Mouse (Mus musculus) hindbrain, embryonic 13.5 days (tissue): Measurements from ENCODE around the gene Atp4b. TPM values are rescaled to one million over a fixed set of nuclear protein-coding genes. Genes with fewer than 3 reads are reported as not detected.

ENCODE experiments used
- ATAC-seq: fragments of 200-750 bp; cut with Nextera tagmentation; 2 replicates; pipeline ENCODE4 v1.8.0; 2017; ENCODE audit warnings: moderate TSS enrichment; ENCODE audit not compliant: low FRiP score
- H3K27ac ChIP-seq: fragments of 300-500 bp; sonication (generic); 2 replicates; pipeline ENCODE4 v1.5.1; 2015; ENCODE audit warnings: inconsistent platforms, mild to moderate bottlenecking, moderate library complexity
- H3K27me3 ChIP-seq: fragments of 300-500 bp; sonication (generic); 2 replicates; pipeline ENCODE4 v1.6.1; 2015; ENCODE audit warnings: mild to moderate bottlenecking, inconsistent platforms
- H3K36me3 ChIP-seq: fragments of 300-500 bp; sonication (generic); 2 replicates; pipeline ENCODE4 v1.6.1; 2015; ENCODE audit warnings: mild to moderate bottlenecking, inconsistent platforms
- H3K4me1 ChIP-seq: fragments of 300-500 bp; sonication (generic); replicated peaks from 2 replicates; pipeline ENCODE4 v1.6.1; 2015; ENCODE audit warnings: inconsistent platforms
- H3K4me2 ChIP-seq: fragments of 300-500 bp; sonication (generic); 2 replicates; pipeline ENCODE4 v1.6.1; 2015; ENCODE audit warnings: inconsistent platforms, mild to moderate bottlenecking, moderate library complexity
- H3K4me3 ChIP-seq: fragments of 300-500 bp; sonication (generic); 2 replicates; pipeline ENCODE4 v1.5.1; 2015; ENCODE audit warnings: mild to moderate bottlenecking, inconsistent platforms
- H3K9ac ChIP-seq: fragments of 300-500 bp; sonication (generic); 2 replicates; pipeline ENCODE4 v1.6.1; 2015; ENCODE audit warnings: mild to moderate bottlenecking, inconsistent platforms
- H3K9me3 ChIP-seq: fragments of 300-500 bp; sonication (generic); 2 replicates; pipeline ENCODE4 v1.6.1; 2016; ENCODE audit warnings: inconsistent platforms
- WGBS: fragments of 180-500 bp; shearing (Covaris S2); methylation state at CpG from one replicate; pipeline ENCODE4 v1.1.7; 2015; 5-methylcytosine and 5-hydroxymethylcytosine counted together
- polyA plus RNA-seq: library from polyadenylated mRNA; unstranded; fragments of >200 nt; fragmentation: Nextera tagmentation; extraction: Ambion mirVana; gene quantifications from 2 replicates; pipeline ENCODE4 v1.2.1, GENCODE M21; 2015

The Atp4b gene
- not detected in 2 replicates for polyA plus RNA-seq

DNA sequence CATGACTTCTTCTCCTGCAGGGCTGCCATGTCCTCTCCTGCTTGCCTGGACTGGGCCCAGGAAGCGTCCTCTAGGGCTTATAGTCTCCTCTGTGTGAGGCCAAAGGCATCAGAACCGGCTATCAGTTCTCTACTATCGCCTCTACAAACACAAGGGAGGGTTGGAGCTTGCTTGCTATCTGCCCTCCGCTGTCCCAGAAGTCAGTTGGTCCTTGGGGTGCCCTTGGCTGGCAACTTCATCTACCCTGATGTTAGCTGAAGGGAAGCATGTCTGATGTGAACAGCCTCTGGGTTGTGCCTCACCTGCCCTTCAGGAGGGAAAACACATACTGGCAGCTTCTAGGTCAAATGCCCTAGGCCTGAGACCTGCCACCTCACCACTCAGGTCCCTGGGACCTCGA is at the start of gene Atp4b:
TSS of gene Atp4b (minus strand) at position 101 of the 400 bp plus-strand sequence.
- Histone ChIP-seq H3K4me3 (no peak within 1 kb of the TSS), H3K27ac (no peak within 1 kb of the TSS), H3K9ac (no peak within 1 kb of the TSS), H3K4me1 (no peaks in the 10 kb centered on the region), H3K27me3 (no peaks in the 10 kb centered on the region), H3K9me3 (no peaks in the 10 kb centered on the region), H3K36me3 (no peaks in the 10 kb centered on the region), H3K4me2 (no peak within 1 kb of the TSS)
- 84% methylated on average over 5 of the region's 5 CpGs for WGBS
- no peak for ATAC-seq

DNA sequence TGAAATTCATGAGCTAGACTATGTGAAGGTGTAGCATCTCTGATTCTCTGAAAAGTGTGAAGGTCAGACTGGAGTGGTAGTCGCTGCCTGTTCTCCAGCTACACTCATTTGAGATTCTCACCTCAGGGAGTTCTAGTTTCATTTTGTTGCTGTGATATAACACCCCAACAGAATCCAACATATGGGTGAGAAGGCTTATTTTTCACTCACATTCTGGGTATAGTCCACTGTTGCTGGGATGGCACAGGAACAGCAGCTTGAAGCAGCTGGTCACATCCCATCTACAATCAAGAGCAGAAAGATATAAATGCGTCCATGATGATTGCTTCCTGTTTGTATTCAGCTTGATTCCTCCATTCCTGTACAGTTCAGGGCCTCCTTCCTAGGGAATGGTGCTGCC is 45.5 kb upstream of the Atp4b start:
- no peaks in the 10 kb centered on the region for H3K9me3 ChIP-seq

DNA sequence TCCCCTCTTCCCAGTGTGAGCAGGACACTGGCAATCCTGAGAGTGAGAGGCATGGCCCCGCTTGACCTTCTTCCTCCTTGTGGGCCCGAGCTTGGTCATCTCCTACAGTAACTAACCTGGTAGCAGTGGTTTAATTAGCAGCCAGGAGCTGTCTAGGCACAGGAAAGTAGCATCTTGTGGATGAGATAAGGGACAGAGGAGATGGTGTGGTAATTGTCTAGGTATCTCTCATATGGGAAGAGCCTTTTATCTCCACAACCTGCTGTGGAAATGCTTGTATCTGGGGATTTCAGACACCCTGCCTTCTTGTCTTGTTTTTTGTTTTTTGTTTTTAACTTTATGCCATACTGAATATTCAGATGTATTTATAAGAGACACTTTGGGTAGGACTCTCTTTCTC is 40.9 kb upstream of the Atp4b start:
- Histone ChIP-seq H3K9me3 (no peaks in the 10 kb centered on the region), H3K4me2 (no peak overlapping the region), H3K27ac (no peak overlapping the region), H3K4me3 (no peak overlapping the region), H3K9ac (no peak overlapping the region), H3K4me1 (peaks cover 9% of the 10 kb centered on the region), H3K36me3 (no peaks in the 10 kb centered on the region), H3K27me3 (peaks cover 44% of the 10 kb centered on the region)
- WGBS, result 91% methylated on average over 2 of the region's 2 CpGs
- ATAC-seq, result no peak

More for the DNA sequence above, 45.5 kb upstream of the Atp4b start:
- Histone ChIP-seq H3K27ac (no peak overlapping the region), H3K36me3 (no peaks in the 10 kb centered on the region), H3K4me2 (no peak overlapping the region), H3K4me3 (no peak overlapping the region), H3K27me3 (peaks cover 7% of the 10 kb centered on the region), H3K9ac (no peak overlapping the region), H3K4me1 (no peaks in the 10 kb centered on the region)
- no peak for ATAC-seq
- 94% methylated on average over 2 of the region's 2 CpGs for WGBS

DNA sequence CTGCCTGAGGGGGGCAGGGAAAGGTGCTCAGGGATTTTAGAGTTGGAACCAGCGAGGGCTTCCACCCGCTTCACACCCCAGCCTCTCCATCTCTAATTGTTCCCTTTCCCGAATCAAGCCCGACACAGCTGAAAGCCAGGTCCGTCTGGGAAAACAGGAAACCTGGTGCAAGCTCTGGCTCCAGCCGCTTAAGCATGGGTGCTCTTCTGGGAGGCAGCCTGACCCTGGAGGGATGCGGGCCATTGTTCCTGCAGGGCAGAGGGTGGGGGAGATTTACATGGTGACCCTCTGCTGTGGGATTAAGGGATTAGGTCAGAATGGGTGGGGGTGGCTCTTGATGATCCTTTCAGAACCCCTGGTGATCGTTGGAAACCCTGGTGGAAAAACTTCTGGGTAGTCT is 39.4 kb upstream of the Atp4b start:
- Histone ChIP-seq H3K4me3 (no peak overlapping the region), H3K27me3 (peaks cover 44% of the 10 kb centered on the region), H3K4me1 (peaks cover 9% of the 10 kb centered on the region), H3K9me3 (no peaks in the 10 kb centered on the region), H3K9ac (no peak overlapping the region), H3K4me2 (no peak overlapping the region), H3K27ac (no peak overlapping the region), H3K36me3 (no peaks in the 10 kb centered on the region)
- 21% methylated on average over 8 of the region's 8 CpGs for WGBS
- ATAC-seq, result no peak

DNA sequence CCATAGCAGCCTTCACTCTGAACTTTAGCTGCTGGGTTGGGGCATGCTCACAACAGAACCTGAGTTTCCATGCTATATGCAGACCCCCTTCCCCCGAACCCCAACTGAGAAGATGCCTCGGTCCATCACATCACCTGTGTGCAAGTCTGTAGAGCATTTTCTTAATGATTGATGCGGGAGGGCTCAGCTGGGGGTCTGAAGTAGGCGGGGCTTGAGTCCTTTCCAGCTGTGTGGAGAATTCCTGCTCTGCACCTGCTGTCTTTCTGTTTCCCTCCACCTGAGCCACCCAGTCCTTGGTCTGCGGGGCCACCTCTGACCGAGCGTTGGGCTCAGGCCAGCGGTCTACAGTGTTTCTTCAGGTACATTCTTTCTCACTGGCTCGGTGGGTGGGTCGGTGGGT is 38.3 kb upstream of the Atp4b start, which contains the start of gene Tmem255b:
TSS of gene Tmem255b (plus strand) at position 301 of the 400 bp plus-strand sequence.
- Histone ChIP-seq H3K27ac (no peak within 1 kb of the TSS), H3K27me3 (peaks cover 44% of the 10 kb centered on the region), H3K4me3 (no peak within 1 kb of the TSS), H3K36me3 (no peaks in the 10 kb centered on the region), H3K9ac (no peak within 1 kb of the TSS), H3K9me3 (no peaks in the 10 kb centered on the region), H3K4me1 (peaks cover 9% of the 10 kb centered on the region), H3K4me2 (peak within 1 kb of the TSS; percentile 19; the same call in 1 of the 2 replicates)
- WGBS, result 16% methylated on average over 10 of the region's 10 CpGs
- no peak for ATAC-seq

DNA sequence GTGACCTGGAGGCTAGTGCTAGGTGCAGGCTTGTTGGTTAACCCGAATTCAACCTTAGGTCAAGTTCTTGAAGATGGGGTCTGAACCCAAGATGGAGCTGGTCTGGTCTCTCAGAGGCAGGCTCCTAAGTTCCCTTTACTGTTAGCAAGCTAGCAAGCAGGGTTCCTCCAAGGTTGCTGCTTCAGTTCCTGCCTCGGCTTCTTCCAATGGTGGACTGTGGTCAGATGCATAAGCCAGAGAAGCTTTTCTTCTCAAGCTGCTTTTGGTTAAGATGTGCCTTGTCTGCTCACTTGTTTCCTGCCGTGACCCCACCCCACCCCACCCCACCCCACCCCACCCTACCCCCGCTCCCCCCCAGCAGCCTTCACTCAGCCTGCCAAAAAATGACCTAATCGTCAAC is 36.5 kb upstream of the Atp4b start:
- H3K36me3 ChIP-seq, result no peaks in the 10 kb centered on the region
- peaks cover 44% of the 10 kb centered on the region for H3K27me3 ChIP-seq
- H3K9me3 ChIP-seq, result no peaks in the 10 kb centered on the region
- WGBS, result 87% methylated on average over 5 of the region's 5 CpGs
- H3K4me1 ChIP-seq, result peaks cover 9% of the 10 kb centered on the region
- no peak for ATAC-seq
- no peak overlapping the region for H3K27ac ChIP-seq
- no peak overlapping the region for H3K9ac ChIP-seq
- no peak overlapping the region for H3K4me3 ChIP-seq
- no peak overlapping the region for H3K4me2 ChIP-seq

DNA sequence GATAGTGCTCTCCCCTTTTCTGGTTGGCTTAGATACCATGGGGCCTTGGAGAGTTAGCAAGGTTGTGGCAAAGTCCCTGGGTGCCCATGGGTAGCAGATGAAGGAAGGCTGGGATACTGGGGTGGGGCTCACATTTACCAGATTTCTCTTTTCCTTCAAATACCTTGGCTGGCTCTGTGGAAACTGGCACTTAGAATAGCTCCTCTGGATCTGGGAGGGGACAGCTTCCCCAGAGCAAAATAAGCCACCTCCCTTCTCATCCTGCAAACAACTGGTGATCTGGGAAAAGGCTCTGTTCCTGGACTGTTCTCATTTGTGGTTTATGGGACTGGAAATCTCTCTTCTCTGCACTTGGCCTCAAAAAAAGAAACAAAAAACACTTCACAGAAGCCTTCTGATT is 34.2 kb upstream of the Atp4b start:
- peaks cover 9% of the 10 kb centered on the region for H3K4me1 ChIP-seq
- H3K36me3 ChIP-seq, result no peaks in the 10 kb centered on the region
- no peaks in the 10 kb centered on the region for H3K9me3 ChIP-seq
- no peak for ATAC-seq
- H3K4me3 ChIP-seq, result no peak overlapping the region
- H3K27ac ChIP-seq, result 0 out of 2 replicates have a peak overlapping the region, but pooled peaks have one; percentile 5
- no peak overlapping the region for H3K9ac ChIP-seq
- H3K27me3 ChIP-seq, result peaks cover 24% of the 10 kb centered on the region
- H3K4me2 ChIP-seq, result no peak overlapping the region

DNA sequence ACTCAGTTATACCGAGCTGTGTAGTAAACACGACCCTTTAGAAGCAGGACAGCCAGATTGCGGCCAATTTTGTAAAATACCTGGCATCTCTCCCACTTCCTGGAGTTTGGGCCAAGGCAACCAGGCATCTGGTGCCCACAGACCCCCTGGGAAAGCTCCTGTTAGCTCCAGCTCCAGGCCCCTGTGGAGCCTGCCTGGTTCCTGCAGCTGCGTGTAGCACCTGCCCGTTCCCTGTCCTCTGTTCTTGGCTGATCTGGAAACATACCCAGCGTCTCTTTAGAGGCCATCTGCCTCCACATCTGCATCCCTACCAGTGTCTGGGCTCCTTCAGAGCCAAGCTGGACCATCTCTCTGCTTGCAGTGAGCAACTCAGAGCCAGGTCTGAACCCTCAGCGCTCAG is 33.8 kb upstream of the Atp4b start:
- Histone ChIP-seq H3K27me3 (peaks cover 20% of the 10 kb centered on the region), H3K4me1 (peaks cover 7% of the 10 kb centered on the region), H3K4me3 (no peak overlapping the region), H3K9me3 (no peaks in the 10 kb centered on the region), H3K4me2 (no peak overlapping the region), H3K27ac (0 out of 2 replicates have a peak overlapping the region, but pooled peaks have one; percentile 5), H3K9ac (no peak overlapping the region), H3K36me3 (no peaks in the 10 kb centered on the region)
- 80% methylated on average over 7 of the region's 7 CpGs for WGBS
- no peak for ATAC-seq

DNA sequence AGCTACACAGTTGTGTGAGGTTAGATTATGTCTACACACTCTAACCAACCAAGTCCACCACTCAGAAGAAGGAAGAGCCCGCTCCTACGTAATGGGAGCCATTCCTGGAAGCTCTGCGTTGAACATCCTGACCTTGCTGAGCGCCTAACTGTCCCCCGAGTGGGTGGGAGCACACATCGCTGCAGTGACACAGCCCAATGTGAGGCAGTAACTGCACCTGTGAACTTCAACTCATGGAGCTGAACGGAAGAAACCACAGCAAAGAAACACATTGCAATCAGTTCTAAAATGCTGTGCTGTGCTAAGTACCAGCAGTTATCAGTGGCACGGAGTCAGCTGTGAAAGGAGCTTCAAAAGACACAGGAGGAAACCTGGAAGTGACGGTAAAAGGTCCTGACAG is 31.5 kb upstream of the Atp4b start:
- Histone ChIP-seq H3K27ac (no peak overlapping the region), H3K9ac (no peak overlapping the region), H3K9me3 (no peaks in the 10 kb centered on the region), H3K4me2 (no peak overlapping the region), H3K36me3 (no peaks in the 10 kb centered on the region), H3K27me3 (no peaks in the 10 kb centered on the region), H3K4me1 (no peaks in the 10 kb centered on the region), H3K4me3 (no peak overlapping the region)
- ATAC-seq, result no peak
- WGBS, result 88% methylated on average over 9 of the region's 9 CpGs

DNA sequence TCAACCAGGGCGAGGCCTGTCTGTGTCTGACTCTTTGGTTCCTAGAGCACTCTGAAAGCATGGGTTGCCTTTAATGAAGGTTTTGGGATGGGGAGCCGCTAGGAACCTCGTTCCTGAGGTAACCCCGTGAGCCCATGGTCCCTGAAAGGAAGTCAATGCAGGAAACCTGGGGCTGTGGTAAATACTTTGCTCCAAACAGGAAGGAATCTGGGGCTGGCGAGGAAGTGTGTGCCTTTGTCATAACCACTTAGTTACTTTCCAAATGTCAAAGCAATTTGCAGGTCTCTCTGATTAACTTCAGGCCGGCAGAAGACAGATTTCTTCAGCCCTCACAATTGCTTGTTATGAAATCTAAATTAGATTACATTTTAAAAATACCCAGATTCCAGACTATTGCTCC is 30.7 kb upstream of the Atp4b start:
- no peak overlapping the region for H3K9ac ChIP-seq
- no peaks in the 10 kb centered on the region for H3K4me1 ChIP-seq
- WGBS, result 78% methylated on average over 6 of the region's 6 CpGs
- no peak for ATAC-seq
- H3K27me3 ChIP-seq, result no peaks in the 10 kb centered on the region
- no peaks in the 10 kb centered on the region for H3K36me3 ChIP-seq
- no peaks in the 10 kb centered on the region for H3K9me3 ChIP-seq
- H3K4me3 ChIP-seq, result no peak overlapping the region
- no peak overlapping the region for H3K27ac ChIP-seq
- H3K4me2 ChIP-seq, result no peak overlapping the region

DNA sequence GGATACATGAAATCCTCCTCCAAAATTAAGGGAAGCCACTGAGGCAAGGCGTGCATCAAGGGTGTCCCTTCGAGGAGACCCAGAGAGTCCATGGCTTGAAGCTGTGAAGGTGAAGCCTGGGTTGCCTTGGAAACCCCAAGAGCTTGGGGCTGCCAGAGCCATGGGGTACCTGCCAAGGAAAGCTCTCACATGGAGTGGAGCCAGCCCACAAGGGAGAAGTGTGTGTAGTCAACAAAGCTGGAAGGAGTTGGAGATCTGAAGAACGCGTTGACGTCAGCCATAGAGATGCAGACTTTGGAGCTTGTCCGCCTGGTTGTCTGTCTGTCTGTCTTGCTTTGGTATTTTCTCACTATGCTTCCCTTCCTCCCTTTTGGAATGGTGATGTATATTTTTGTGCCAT is 24.3 kb upstream of the Atp4b start:
- no peak for ATAC-seq
- Histone ChIP-seq H3K4me3 (no peak overlapping the region), H3K27me3 (no peaks in the 10 kb centered on the region), H3K9me3 (no peaks in the 10 kb centered on the region), H3K27ac (no peak overlapping the region), H3K36me3 (no peaks in the 10 kb centered on the region), H3K9ac (no peak overlapping the region), H3K4me1 (no peaks in the 10 kb centered on the region), H3K4me2 (no peak overlapping the region)
- WGBS, result 93% methylated on average over 6 of the region's 6 CpGs

DNA sequence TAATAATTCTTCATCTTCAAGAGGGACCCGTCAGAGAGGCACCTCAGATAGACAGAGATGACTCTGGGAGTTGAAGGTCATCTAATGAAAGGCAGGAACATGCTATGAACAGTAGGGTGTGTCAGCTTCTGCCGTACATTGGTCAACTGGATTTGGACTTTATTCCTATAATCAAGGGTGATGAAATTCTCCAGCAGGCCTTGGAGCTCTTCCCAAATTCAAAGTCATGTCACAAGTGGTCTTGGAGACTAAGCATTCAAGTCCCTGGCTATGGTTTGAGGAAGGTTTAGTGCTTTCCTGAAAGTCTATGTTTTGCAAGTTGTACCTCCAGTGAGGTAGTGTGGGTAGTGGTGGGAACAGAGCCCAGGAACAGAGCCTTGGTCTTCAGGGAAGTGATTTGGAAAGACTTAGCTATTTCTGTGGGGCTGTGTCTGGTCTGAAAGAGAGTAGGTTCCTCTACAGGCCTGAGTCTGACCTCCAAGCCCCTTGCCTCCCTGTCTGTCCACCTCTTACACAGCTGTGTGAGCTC is 22.6 kb upstream of the Atp4b start:
- Histone ChIP-seq H3K27me3 (no peaks in the 10 kb centered on the region), H3K9me3 (no peaks in the 10 kb centered on the region), H3K4me2 (no peak overlapping the region), H3K36me3 (no peaks in the 10 kb centered on the region), H3K27ac (no peak overlapping the region), H3K9ac (no peak overlapping the region), H3K4me3 (no peak overlapping the region), H3K4me1 (no peaks in the 10 kb centered on the region)
- no peak for ATAC-seq
- 72% methylated on average over 2 of the region's 2 CpGs for WGBS

DNA sequence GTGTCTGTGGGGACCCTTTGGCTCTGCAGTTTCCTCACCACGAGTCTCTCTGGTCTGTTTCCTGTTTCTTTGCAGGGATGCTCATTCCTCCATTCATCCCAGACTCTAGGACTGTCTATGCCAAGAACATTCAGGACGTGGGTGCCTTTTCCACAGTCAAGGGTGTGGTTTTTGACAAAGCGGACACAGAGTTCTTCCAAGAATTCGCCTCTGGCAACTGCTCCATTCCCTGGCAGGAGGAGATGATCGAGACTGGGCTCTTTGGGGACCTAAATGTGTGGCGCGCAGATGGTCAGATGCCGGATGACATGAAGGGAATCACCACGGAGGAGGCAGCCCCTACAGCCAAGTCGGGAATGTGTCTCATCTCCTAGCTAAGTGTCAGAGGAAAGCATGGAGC is 19.3 kb upstream of the Atp4b start:
- no peak overlapping the region for H3K27ac ChIP-seq
- no peak overlapping the region for H3K4me2 ChIP-seq
- H3K9ac ChIP-seq, result no peak overlapping the region
- H3K4me3 ChIP-seq, result no peak overlapping the region
- no peaks in the 10 kb centered on the region for H3K4me1 ChIP-seq
- no peaks in the 10 kb centered on the region for H3K9me3 ChIP-seq
- 82% methylated on average over 10 of the region's 10 CpGs for WGBS
- 0 out of 2 replicates have a peak, but pooled peaks cover 3% of the 10 kb centered on the region for H3K27me3 ChIP-seq
- no peak for ATAC-seq
- H3K36me3 ChIP-seq, result no peaks in the 10 kb centered on the region
